Mouse (Mus musculus): ENCODE measurements around the gene Slc23a4.

DNA sequence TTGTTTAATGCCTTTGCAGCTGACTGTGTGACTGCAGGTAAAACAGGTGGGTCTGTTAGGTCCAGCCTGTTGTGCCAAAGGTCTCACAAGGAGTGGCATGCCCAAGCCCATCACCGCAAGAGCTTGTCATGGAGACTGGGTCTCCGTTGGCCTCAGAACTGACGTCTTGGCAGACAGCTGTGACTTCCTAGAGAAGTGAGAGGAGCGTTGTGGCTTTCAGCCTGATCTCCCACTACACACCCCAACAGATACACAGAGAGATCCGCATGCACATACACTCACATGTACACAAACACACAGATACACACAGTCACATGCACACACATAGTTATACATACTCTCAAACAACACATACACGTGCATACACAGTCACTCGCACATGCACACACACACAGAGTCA, 36.7 kb downstream of the Slc23a4 start:
- no peak for TF ChIP-seq CTCF (IDR thresholded peaks at IDR 0.05; ENCODE audit: low read depth, low read length)
- TF ChIP-seq POLR2A (IDR thresholded peaks at IDR 0.05; ENCODE audit: borderline replicate concordance, low read depth, low read length), result no peak
